Mouse (Mus musculus) layer of hippocampus, adult 18-20 months (tissue): ENCODE measurements around the gene Klf15. TPM values are rescaled to one million over a fixed set of nuclear protein-coding genes. Genes with fewer than 3 reads are reported as not detected.

Experiments used
- DNase-seq, 2 experiments: peaks; one replicate each; pipeline ENCODE4 v3.0.0; 2022; ENCODE audit warnings: low spot score in 2 of 2
- long read RNA-seq: library from polyadenylated mRNA; stranded (forward); transcript quantifications from one replicate; pipeline ENCODE4 v2.0.0, GENCODE M21; 2021
- total RNA-seq, 2 experiments: library from RNA; stranded (reverse); gene quantifications; 2 replicates each; pipeline ENCODE4 v1.2.3; 2021

Gene Klf15
- total RNA-seq, result 10 to 100 TPM; 36.5 to 44.2 TPM
- long read RNA-seq, transcript Klf15-201 (3 exons, 2,373 nt), result major isoform, 102 of 123 reads
- long read RNA-seq, transcript Klf15-204 (2 exons, 2,240 nt), result minor isoform, 6 of 123 reads
- long read RNA-seq, partial matches to known transcripts, result 3 of 123 reads
- long read RNA-seq, other reads (novel, unspliced or antisense), result 11 of 123 reads

- peak; percentile 84 to 92 for DNase-seq
Measured at GRCm38 (mm10) chr6:90462181-90462706, at the start of gene Klf15. TSS of gene Klf15 (plus strand) at chr6:90462576.

- DNase-seq, result peak; percentile 66 to 86
Measured at GRCm38 (mm10) chr6:90422565-90422964, 39.8 kb upstream of the Klf15 start.

GRCm38 (mm10) chr6:90425361-90425760 lies 37.0 kb upstream of the Klf15 start:
- DNase-seq, result no peak

- peak in 1 of 2 experiments; percentile 62 for DNase-seq
Measured at GRCm38 (mm10) chr6:90426003-90426402, 36.4 kb upstream of the Klf15 start.

GRCm38 (mm10) chr6:90428380-90428974 lies 33.9 kb upstream of the Klf15 start, which contains the start of gene Cfap100:
TSS of gene Cfap100 (minus strand) at chr6:90428797.
- DNase-seq, result peak; percentile 60 to 83

- DNase-seq, result peak in 1 of 2 experiments; percentile 61
Measured at GRCm38 (mm10) chr6:90429911-90430310, 32.5 kb upstream of the Klf15 start.

- DNase-seq, result peak; percentile 54 to 57
Measured at GRCm38 (mm10) chr6:90431487-90431886, 30.9 kb upstream of the Klf15 start.

- no peak for DNase-seq
Measured at GRCm38 (mm10) chr6:90434687-90435086, 27.7 kb upstream of the Klf15 start.

GRCm38 (mm10) chr6:90435195-90435618 lies 27.2 kb upstream of the Klf15 start:
- peak; percentile 58 to 88 for DNase-seq

- no peak for DNase-seq
Measured at GRCm38 (mm10) chr6:90436192-90436907, 26.0 kb upstream of the Klf15 start.

GRCm38 (mm10) chr6:90437041-90437440 lies 25.3 kb upstream of the Klf15 start:
- DNase-seq, result no peak

GRCm38 (mm10) chr6:90446883-90447282 lies 15.5 kb upstream of the Klf15 start:
- no peak for DNase-seq

GRCm38 (mm10) chr6:90450179-90450578 lies 12.2 kb upstream of the Klf15 start:
- DNase-seq, result peak; percentile 45 to 92

GRCm38 (mm10) chr6:90450697-90451096 lies 11.7 kb upstream of the Klf15 start:
- peak in 1 of 2 experiments; percentile 38 for DNase-seq

- no peak for DNase-seq
Measured at GRCm38 (mm10) chr6:90451512-90451911, 10.9 kb upstream of the Klf15 start.

- no peak for DNase-seq
Measured at GRCm38 (mm10) chr6:90452603-90453002, 9.8 kb upstream of the Klf15 start.

- DNase-seq, result no peak
Measured at GRCm38 (mm10) chr6:90453751-90454150, 8.6 kb upstream of the Klf15 start.

GRCm38 (mm10) chr6:90457421-90457820 lies 5.0 kb upstream of the Klf15 start:
- no peak for DNase-seq

GRCm38 (mm10) chr6:90461181-90461580 lies 1.2 kb upstream of the Klf15 start:
- no peak for DNase-seq

- DNase-seq, result no peak
Measured at GRCm38 (mm10) chr6:90461771-90462170, 605 bp upstream of the Klf15 start.

- peak in 1 of 2 experiments; percentile 45 for DNase-seq
Measured at GRCm38 (mm10) chr6:90462841-90463227, 458 bp downstream of the Klf15 start.
